Mouse (Mus musculus) limb, embryonic 11.5 days (tissue): ENCODE data around the gene Ost4. TPM values are rescaled to one million over a fixed set of nuclear protein-coding genes. Genes with fewer than 3 reads are reported as not detected.

Experiments used
- ATAC-seq: fragments of 200-750 bp; cut with Nextera tagmentation; 2 replicates; pipeline ENCODE4 v1.8.0; 2017; ENCODE audit warnings: low read depth; ENCODE audit not compliant: insufficient number of reproducible peaks, low FRiP score, low TSS enrichment
- DNase-seq: peaks from one replicate; pipeline ENCODE4 v3.0.0-alpha.2; 2015; ENCODE audit warnings: low spot score
- H3K27ac ChIP-seq: fragments of 300-500 bp; sonication (generic); replicated peaks from 2 replicates; pipeline ENCODE4 v1.5.1; 2014; ENCODE audit warnings: low read depth, mild to moderate bottlenecking, low read length
- H3K27me3 ChIP-seq: fragments of 300-500 bp; sonication (generic); 2 replicates; pipeline ENCODE4 v1.6.1; 2014; ENCODE audit warnings: mild to moderate bottlenecking, low read length, mixed read lengths; ENCODE audit not compliant: control insufficient read depth, insufficient read depth
- H3K36me3 ChIP-seq: fragments of 300-500 bp; sonication (generic); 2 replicates; pipeline ENCODE4 v1.6.1; 2014; ENCODE audit warnings: mild to moderate bottlenecking, low read length, moderate library complexity, mixed read lengths; ENCODE audit not compliant: control insufficient read depth, insufficient read depth
- H3K4me1 ChIP-seq: fragments of 300-500 bp; sonication (generic); 2 replicates; pipeline ENCODE4 v1.6.1; 2014; ENCODE audit warnings: low read length, mixed read lengths; ENCODE audit not compliant: control insufficient read depth, insufficient read depth
- H3K4me2 ChIP-seq: fragments of 300-500 bp; sonication (generic); 2 replicates; pipeline ENCODE4 v1.6.1; 2014; ENCODE audit warnings: low read depth, mild to moderate bottlenecking, moderate library complexity; ENCODE audit not compliant: severe bottlenecking
- H3K4me3 ChIP-seq: fragments of 300-500 bp; sonication (generic); 2 replicates; pipeline ENCODE4 v1.5.1; 2014; ENCODE audit warnings: low read depth, low read length
- H3K9ac ChIP-seq: fragments of 300-500 bp; sonication (generic); 2 replicates; pipeline ENCODE4 v1.6.1; 2014; ENCODE audit warnings: mild to moderate bottlenecking, low read length
- H3K9me3 ChIP-seq: fragments of 300-500 bp; sonication (generic); 2 replicates; pipeline ENCODE4 v1.6.1; 2016; ENCODE audit warnings: low read length; ENCODE audit not compliant: control insufficient read depth
- WGBS: fragments of 180-500 bp; shearing (Covaris S2); extraction: QIAGEN DNeasy Blood & Tissue Kit; methylation state at CpG from one replicate; pipeline ENCODE4 v1.1.7; 2014; 5-methylcytosine and 5-hydroxymethylcytosine counted together
- polyA plus RNA-seq: library from polyadenylated mRNA; unstranded; fragments of >200 nt; fragmentation: Nextera tagmentation; extraction: Ambion mirVana; gene quantifications from 2 replicates; pipeline ENCODE4 v1.2.1, GENCODE M21; 2014

Gene Ost4
- polyA plus RNA-seq, 1 experiment from 2014 or later, result 395 TPM

- ATAC-seq (peak; percentile 90), DNase-seq (peak; percentile 96)
- Histone ChIP-seq H3K27ac (peak overlapping the region; percentile 38; the same call in 1 of the 2 replicates), H3K4me2 (peak overlapping the region; percentile 85), H3K9me3 (no peaks in the 10 kb centered on the region), H3K36me3 (peaks cover 8% of the 10 kb centered on the region; the same call in 1 of the 2 replicates), H3K4me1 (0 out of 2 replicates have a peak, but pooled peaks cover 2% of the 10 kb centered on the region), H3K9ac (peak overlapping the region; percentile 58), H3K27me3 (no peaks in the 10 kb centered on the region), H3K4me3 (peak overlapping the region; percentile 46)
- under 1% methylated on average over 31 of the region's 31 CpGs for WGBS
Observed at GRCm38 (mm10) chr5:30949654-30950326, 42.2 kb upstream of the Ost4 start.

- ATAC-seq, result no peak
- Histone ChIP-seq H3K9ac (no peak overlapping the region), H3K9me3 (no peaks in the 10 kb centered on the region), H3K4me3 (no peak overlapping the region), H3K4me1 (0 out of 2 replicates have a peak, but pooled peaks cover 2% of the 10 kb centered on the region), H3K27me3 (no peaks in the 10 kb centered on the region), H3K4me2 (no peak overlapping the region), H3K36me3 (no peaks in the 10 kb centered on the region; the same call in 1 of the 2 replicates), H3K27ac (no peak overlapping the region)
- no peak for DNase-seq
- 75% methylated on average over 5 of the region's 5 CpGs for WGBS
Observed at GRCm38 (mm10) chr5:30948620-30949019, 41.0 kb upstream of the Ost4 start.

- Histone ChIP-seq H3K36me3 (no peaks in the 10 kb centered on the region), H3K4me2 (peak within 1 kb of the TSS; percentile 75), H3K4me3 (peak within 1 kb of the TSS; percentile 35), H3K27ac (no peak within 1 kb of the TSS), H3K27me3 (no peaks in the 10 kb centered on the region), H3K9ac (peak within 1 kb of the TSS; percentile 53), H3K4me1 (0 out of 2 replicates have a peak, but pooled peaks cover 2% of the 10 kb centered on the region), H3K9me3 (no peaks in the 10 kb centered on the region)
- ATAC-seq (0 out of 2 replicates have a peak, but pooled peaks have one; percentile 22), DNase-seq (peak; percentile 68)
- WGBS, result 5% methylated on average over 44 of the region's 44 CpGs
Observed at GRCm38 (mm10) chr5:30944956-30945781, 37.6 kb upstream of the Ost4 start, which contains the start of gene Cgref1. TSS of gene Cgref1 (minus strand) at chr5:30945591.

GRCm38 (mm10) chr5:30944344-30944743 lies 36.8 kb upstream of the Ost4 start:
- DNase-seq, result no peak
- Histone ChIP-seq H3K9me3 (no peaks in the 10 kb centered on the region), H3K4me1 (0 out of 2 replicates have a peak, but pooled peaks cover 2% of the 10 kb centered on the region), H3K9ac (no peak overlapping the region), H3K4me2 (no peak overlapping the region), H3K36me3 (no peaks in the 10 kb centered on the region), H3K27ac (no peak overlapping the region), H3K27me3 (no peaks in the 10 kb centered on the region), H3K4me3 (no peak overlapping the region)
- 85% methylated on average over 6 of the region's 6 CpGs for WGBS
- ATAC-seq, result no peak

- H3K4me1 ChIP-seq, result 0 out of 2 replicates have a peak, but pooled peaks cover 2% of the 10 kb centered on the region
- WGBS, result 92% methylated on average over 2 of the region's 2 CpGs
- no peak overlapping the region for H3K9ac ChIP-seq
- H3K36me3 ChIP-seq, result no peaks in the 10 kb centered on the region
- no peak overlapping the region for H3K27ac ChIP-seq
- no peak for DNase-seq
- no peak for ATAC-seq
- H3K9me3 ChIP-seq, result no peaks in the 10 kb centered on the region
- no peaks in the 10 kb centered on the region for H3K27me3 ChIP-seq
- no peak overlapping the region for H3K4me2 ChIP-seq
- no peak overlapping the region for H3K4me3 ChIP-seq
Observed at GRCm38 (mm10) chr5:30943004-30943403, 35.4 kb upstream of the Ost4 start.

GRCm38 (mm10) chr5:30934725-30935461 lies 27.3 kb upstream of the Ost4 start:
- no peaks in the 10 kb centered on the region for H3K36me3 ChIP-seq
- H3K27me3 ChIP-seq, result no peaks in the 10 kb centered on the region
- no peak overlapping the region for H3K4me2 ChIP-seq
- 88% methylated on average over 5 of the region's 5 CpGs for WGBS
- H3K4me1 ChIP-seq, result no peaks in the 10 kb centered on the region
- H3K27ac ChIP-seq, result no peak overlapping the region
- ATAC-seq, result no peak
- no peak overlapping the region for H3K4me3 ChIP-seq
- no peak overlapping the region for H3K9ac ChIP-seq
- no peaks in the 10 kb centered on the region for H3K9me3 ChIP-seq
- DNase-seq, result no peak

- Histone ChIP-seq H3K27me3 (no peaks in the 10 kb centered on the region), H3K36me3 (no peaks in the 10 kb centered on the region), H3K9me3 (no peaks in the 10 kb centered on the region), H3K4me2 (no peak overlapping the region), H3K27ac (no peak overlapping the region), H3K4me3 (no peak overlapping the region), H3K4me1 (no peaks in the 10 kb centered on the region), H3K9ac (no peak overlapping the region)
- DNase-seq (no peak), ATAC-seq (no peak)
- WGBS, result 73% methylated on average over 5 of the region's 5 CpGs
Observed at GRCm38 (mm10) chr5:30933705-30934104, 26.1 kb upstream of the Ost4 start.

GRCm38 (mm10) chr5:30931378-30931777 lies 23.8 kb upstream of the Ost4 start:
- H3K4me3 ChIP-seq, result no peak overlapping the region
- no peak overlapping the region for H3K27ac ChIP-seq
- no peaks in the 10 kb centered on the region for H3K27me3 ChIP-seq
- no peaks in the 10 kb centered on the region for H3K36me3 ChIP-seq
- H3K9me3 ChIP-seq, result no peaks in the 10 kb centered on the region
- no peak overlapping the region for H3K9ac ChIP-seq
- ATAC-seq (no peak), DNase-seq (no peak)
- H3K4me2 ChIP-seq, result no peak overlapping the region
- WGBS, result 85% methylated on average over 4 of the region's 4 CpGs
- H3K4me1 ChIP-seq, result no peaks in the 10 kb centered on the region
